Mouse (Mus musculus): ENCODE measurements around the gene Apaf1. TPM values are rescaled to one million over a fixed set of nuclear protein-coding genes. Genes with fewer than 3 reads are reported as not detected.

The Apaf1 gene
- total and polyA plus RNA-seq, 2 experiments: 1.6 to 3.4 TPM

DNA sequence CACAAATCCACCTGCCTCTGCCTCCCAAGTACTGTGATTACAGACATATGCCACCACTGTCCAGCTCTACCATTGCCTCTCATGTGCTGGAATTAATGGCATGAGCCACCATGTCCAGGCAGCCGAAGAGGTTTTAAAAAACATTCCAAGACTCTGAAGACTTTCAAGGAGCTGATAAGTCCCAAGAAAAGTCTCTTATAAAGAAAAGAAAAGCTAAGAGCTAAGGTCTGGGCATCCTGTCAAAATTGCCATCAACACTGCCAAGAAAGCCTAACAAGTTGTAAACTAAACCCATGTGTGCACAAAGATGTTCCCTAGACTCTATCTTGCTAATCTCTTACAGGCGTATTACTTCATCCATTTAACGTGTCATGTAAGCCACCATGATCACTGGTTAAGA is 9.2 kb downstream of the Apaf1 start:
- Histone ChIP-seq H3K27ac (replicated peaks; ENCODE audit: insufficient read depth, low read depth, low read length) (no peak overlapping the region), H3K4me3 (ENCODE audit: insufficient read depth, low read depth, low read length) (no peak overlapping the region), H3K9ac (ENCODE audit: low read depth, low read length) (no peak overlapping the region), H3K79me2 (ENCODE audit: control insufficient read depth, insufficient read depth, low read length) (no peaks in the 10 kb centered on the region), H3K36me3 (ENCODE audit: control insufficient read depth, insufficient read depth, low read length) (no peaks in the 10 kb centered on the region), H3K27me3 (ENCODE audit: control insufficient read depth, insufficient read depth, low read length) (no peaks in the 10 kb centered on the region), H3K4me1 (ENCODE audit: control insufficient read depth, insufficient read depth, low read length) (no peaks in the 10 kb centered on the region)
- 80% methylated on average over 3 of the region's 3 CpGs for WGBS
- no peak for DNase-seq (ENCODE audit: extremely low read depth, low read depth, low spot score)
- TF ChIP-seq POLR2A (IDR thresholded peaks at IDR 0.05; ENCODE audit: extremely low read depth, insufficient read depth, low read length): no peak
- TF ChIP-seq CTCF (IDR thresholded peaks at IDR 0.05; ENCODE audit: low read depth, low read length): no peak

DNA sequence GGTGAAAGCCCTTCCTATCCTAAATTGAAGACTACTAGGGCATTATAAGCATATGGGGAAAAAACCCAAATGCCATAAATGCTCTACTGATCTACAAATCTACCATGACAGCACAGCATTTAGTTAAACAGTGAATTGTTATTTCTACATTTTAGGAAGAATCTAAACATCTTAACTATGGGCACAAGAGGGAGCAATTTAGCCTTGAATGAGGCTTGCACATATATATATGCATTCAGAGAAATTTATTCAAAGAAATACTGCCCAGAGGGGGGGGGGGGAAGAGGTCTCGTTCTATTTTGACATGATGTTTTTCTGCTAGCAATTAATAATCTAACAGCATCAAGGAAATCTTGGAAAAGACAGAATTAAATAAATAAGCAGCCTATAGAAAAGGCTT is 10.8 kb downstream of the Apaf1 start:
- 66% methylated on average over 1 of the region's 1 CpGs for WGBS
- Histone ChIP-seq H3K9ac (ENCODE audit: low read depth, low read length) (no peak overlapping the region), H3K27me3 (ENCODE audit: control insufficient read depth, insufficient read depth, low read length) (no peaks in the 10 kb centered on the region), H3K36me3 (ENCODE audit: control insufficient read depth, insufficient read depth, low read length) (no peaks in the 10 kb centered on the region; the same call in 1 of the 2 replicates), H3K27ac (replicated peaks; ENCODE audit: insufficient read depth, low read depth, low read length) (no peak overlapping the region), H3K79me2 (ENCODE audit: control insufficient read depth, insufficient read depth, low read length) (no peaks in the 10 kb centered on the region), H3K4me1 (ENCODE audit: control insufficient read depth, insufficient read depth, low read length) (no peaks in the 10 kb centered on the region), H3K4me3 (ENCODE audit: insufficient read depth, low read depth, low read length) (no peak overlapping the region)
- no peak for DNase-seq (ENCODE audit: extremely low read depth, low read depth, low spot score)
- TF ChIP-seq CTCF (IDR thresholded peaks at IDR 0.05; ENCODE audit: low read depth, low read length): no peak
- TF ChIP-seq POLR2A (IDR thresholded peaks at IDR 0.05; ENCODE audit: extremely low read depth, insufficient read depth, low read length): no peak

DNA sequence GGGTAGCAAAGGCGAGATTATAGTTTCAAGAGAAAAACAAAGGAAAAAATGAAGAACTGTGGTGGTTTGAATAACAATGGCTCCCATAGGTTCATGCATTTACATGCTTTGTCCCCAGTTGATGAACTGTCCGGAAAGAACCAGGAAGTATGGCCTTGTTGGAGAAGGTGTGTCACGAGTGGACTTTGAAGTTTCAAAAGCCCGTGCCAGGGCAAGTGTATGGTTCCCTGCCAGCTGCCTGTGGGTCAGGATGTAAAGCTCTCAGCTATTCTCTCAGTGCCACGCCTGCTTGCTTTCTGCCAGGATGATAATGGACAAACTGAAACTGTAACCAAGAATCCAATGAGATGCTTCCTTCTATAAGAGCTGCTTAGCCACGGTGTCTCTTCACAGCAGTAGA is 20.2 kb downstream of the Apaf1 start:
- WGBS: 64% methylated on average over 6 of the region's 6 CpGs
- Histone ChIP-seq H3K9ac (ENCODE audit: low read depth, low read length) (no peak overlapping the region), H3K4me3 (ENCODE audit: insufficient read depth, low read depth, low read length) (no peak overlapping the region), H3K27me3 (ENCODE audit: control insufficient read depth, insufficient read depth, low read length) (no peaks in the 10 kb centered on the region), H3K79me2 (ENCODE audit: control insufficient read depth, insufficient read depth, low read length) (no peaks in the 10 kb centered on the region), H3K27ac (replicated peaks; ENCODE audit: insufficient read depth, low read depth, low read length) (no peak overlapping the region), H3K36me3 (ENCODE audit: control insufficient read depth, insufficient read depth, low read length) (no peaks in the 10 kb centered on the region; the same call in 1 of the 2 replicates), H3K4me1 (ENCODE audit: control insufficient read depth, insufficient read depth, low read length) (peaks cover 2% of the 10 kb centered on the region; the same call in 1 of the 2 replicates)
- no peak for TF ChIP-seq POLR2A (IDR thresholded peaks at IDR 0.05; ENCODE audit: extremely low read depth, insufficient read depth, low read length)
- no peak for TF ChIP-seq CTCF (IDR thresholded peaks at IDR 0.05; ENCODE audit: low read depth, low read length)
- peak; percentile 12 for DNase-seq (ENCODE audit: extremely low read depth, low read depth, low spot score)

DNA sequence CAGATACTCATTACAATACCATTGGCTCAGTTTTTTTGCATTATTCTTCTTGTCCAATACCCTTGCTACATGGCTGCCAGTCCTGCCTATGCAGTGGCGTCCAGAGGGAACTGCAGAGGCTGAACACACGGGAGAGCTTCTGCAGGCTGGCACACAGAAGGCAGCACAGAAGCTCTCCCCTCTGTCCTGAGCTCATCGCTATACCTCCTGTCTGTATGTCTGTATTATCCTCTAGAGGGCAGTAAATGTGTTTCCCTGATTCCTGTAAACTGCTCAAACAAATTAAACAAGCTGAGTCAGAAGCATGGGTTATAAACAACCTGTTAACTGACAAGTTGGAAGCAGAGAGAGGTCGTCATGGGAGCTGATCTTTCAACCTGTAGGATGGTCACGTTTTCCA is 21.8 kb downstream of the Apaf1 start:
- Histone ChIP-seq H3K4me1 (ENCODE audit: control insufficient read depth, insufficient read depth, low read length) (peaks cover 2% of the 10 kb centered on the region; the same call in 1 of the 2 replicates), H3K27ac (replicated peaks; ENCODE audit: insufficient read depth, low read depth, low read length) (no peak overlapping the region), H3K9ac (ENCODE audit: low read depth, low read length) (no peak overlapping the region), H3K36me3 (ENCODE audit: control insufficient read depth, insufficient read depth, low read length) (peaks cover under 1% of the 10 kb centered on the region), H3K4me3 (ENCODE audit: insufficient read depth, low read depth, low read length) (no peak overlapping the region), H3K27me3 (ENCODE audit: control insufficient read depth, insufficient read depth, low read length) (no peaks in the 10 kb centered on the region), H3K79me2 (ENCODE audit: control insufficient read depth, insufficient read depth, low read length) (no peaks in the 10 kb centered on the region)
- 37% methylated on average over 5 of the region's 5 CpGs for WGBS
- DNase-seq (ENCODE audit: extremely low read depth, low read depth, low spot score): peak; percentile 51
- TF ChIP-seq CTCF (IDR thresholded peaks at IDR 0.05; ENCODE audit: low read depth, low read length) (peak; percentile 24; the same call in 1 of the 2 replicates), POLR2A (IDR thresholded peaks at IDR 0.05; ENCODE audit: extremely low read depth, insufficient read depth, low read length) (no peak)

DNA sequence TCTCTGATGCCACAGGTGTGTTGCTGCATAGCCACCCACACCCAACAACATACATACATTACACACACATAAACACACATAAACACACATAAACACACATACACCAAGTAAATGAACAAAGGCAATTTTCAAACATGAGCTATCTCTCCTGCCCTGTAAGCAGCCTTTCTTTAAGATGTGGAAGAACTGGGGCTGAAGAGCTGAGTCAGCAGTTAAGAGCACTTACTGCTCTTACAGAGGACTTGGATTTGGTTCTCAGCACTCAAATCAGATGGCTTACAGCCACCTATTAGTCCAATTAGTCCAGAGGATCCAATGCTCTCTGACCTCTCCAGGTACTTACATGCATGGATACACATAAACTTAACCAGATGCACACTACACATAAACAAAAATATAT is 29.8 kb downstream of the Apaf1 start:
- H3K27ac ChIP-seq (replicated peaks; ENCODE audit: insufficient read depth, low read depth, low read length): no peak overlapping the region
- no peaks in the 10 kb centered on the region for H3K79me2 ChIP-seq (ENCODE audit: control insufficient read depth, insufficient read depth, low read length)
- peaks cover 7% of the 10 kb centered on the region for H3K36me3 ChIP-seq (ENCODE audit: control insufficient read depth, insufficient read depth, low read length)
- no peak for DNase-seq (ENCODE audit: extremely low read depth, low read depth, low spot score)
- H3K4me3 ChIP-seq (ENCODE audit: insufficient read depth, low read depth, low read length): no peak overlapping the region
- TF ChIP-seq POLR2A (IDR thresholded peaks at IDR 0.05; ENCODE audit: extremely low read depth, insufficient read depth, low read length) (no peak), CTCF (IDR thresholded peaks at IDR 0.05; ENCODE audit: low read depth, low read length) (no peak)
- no peaks in the 10 kb centered on the region for H3K27me3 ChIP-seq (ENCODE audit: control insufficient read depth, insufficient read depth, low read length)
- no peak overlapping the region for H3K9ac ChIP-seq (ENCODE audit: low read depth, low read length)
- H3K4me1 ChIP-seq (ENCODE audit: control insufficient read depth, insufficient read depth, low read length): no peaks in the 10 kb centered on the region; the same call in 1 of the 2 replicates

DNA sequence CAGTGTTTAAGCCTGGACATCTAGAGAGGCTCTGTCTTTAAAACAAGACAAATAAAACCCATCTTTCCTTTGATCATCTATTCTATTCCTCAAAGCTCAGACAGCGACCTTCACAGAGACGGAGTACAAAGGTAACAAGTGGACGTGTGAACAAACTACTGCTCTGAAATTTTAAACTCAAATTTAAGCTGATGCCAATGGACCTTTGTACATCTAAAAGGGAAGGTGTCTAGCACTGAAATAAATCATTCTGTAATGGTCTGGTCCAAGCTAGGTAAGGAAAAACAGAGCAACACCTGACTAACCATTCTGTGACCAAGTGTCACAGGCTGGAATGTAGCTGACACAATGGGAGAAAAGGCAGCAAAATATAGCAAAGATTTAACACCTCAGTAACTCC is 31.4 kb downstream of the Apaf1 start:
- TF ChIP-seq CTCF (IDR thresholded peaks at IDR 0.05; ENCODE audit: low read depth, low read length): no peak
- DNase-seq (ENCODE audit: extremely low read depth, low read depth, low spot score): no peak
- WGBS: 77% methylated on average over 3 of the region's 3 CpGs
- Histone ChIP-seq H3K9ac (ENCODE audit: low read depth, low read length) (no peak overlapping the region), H3K36me3 (ENCODE audit: control insufficient read depth, insufficient read depth, low read length) (peaks cover 7% of the 10 kb centered on the region), H3K4me3 (ENCODE audit: insufficient read depth, low read depth, low read length) (no peak overlapping the region), H3K27ac (replicated peaks; ENCODE audit: insufficient read depth, low read depth, low read length) (no peak overlapping the region), H3K27me3 (ENCODE audit: control insufficient read depth, insufficient read depth, low read length) (no peaks in the 10 kb centered on the region), H3K4me1 (ENCODE audit: control insufficient read depth, insufficient read depth, low read length) (no peaks in the 10 kb centered on the region; the same call in 1 of the 2 replicates), H3K79me2 (ENCODE audit: control insufficient read depth, insufficient read depth, low read length) (no peaks in the 10 kb centered on the region)
